Mouse (Mus musculus): ENCODE measurements at regions not wholly inside any gene's neighbourhood (a gene's known extent, or its start where the extent isn't known, plus 50 kb on each side); places are given as distances from the start of the nearest gene placed in this dataset.
A peak's percentile ranks its signal among the peaks of the same experiment; 100 is the strongest.
"Not testable (repeated sequence)": the region's sequence is repeated elsewhere in the genome, so short reads cannot be mapped to it uniquely, and the experiment has no call there.

DNA sequence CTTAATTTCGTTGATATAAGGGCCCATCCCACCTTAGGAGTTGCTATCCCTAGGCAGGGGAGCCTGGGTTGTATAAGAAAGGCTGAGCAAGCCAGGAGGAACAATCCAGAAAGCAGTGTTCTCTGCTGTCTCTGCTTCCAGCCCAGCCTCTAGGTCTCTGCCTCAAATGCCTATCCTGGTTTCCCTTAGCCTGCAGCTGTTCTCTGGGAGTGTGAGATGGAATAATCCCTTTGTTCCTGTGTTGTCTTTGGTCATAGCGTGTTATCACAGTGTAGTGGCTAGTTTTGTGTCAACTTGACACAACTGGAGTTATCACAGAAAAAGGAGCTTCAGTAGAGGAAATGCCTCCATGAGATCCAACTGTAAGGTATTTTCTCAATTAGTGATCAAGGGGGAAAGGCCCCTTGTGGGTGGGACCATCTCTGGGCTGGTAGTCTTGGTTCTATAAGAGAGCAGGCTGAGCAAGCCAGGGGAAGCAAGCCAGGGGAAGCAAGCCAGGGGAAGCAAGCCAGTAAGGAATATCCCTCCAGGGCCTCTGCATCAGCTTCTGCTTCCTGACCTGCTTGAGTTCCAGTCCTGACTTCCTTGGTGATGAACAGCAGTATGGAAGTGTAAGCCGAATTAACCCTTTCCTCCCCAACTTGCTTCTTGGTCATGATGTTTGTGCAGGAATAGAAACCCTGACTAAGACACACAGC lies 64.0 kb downstream of the Rhob start:
- 70% methylated on average over 3 of the region's 3 CpGs for WGBS
- not testable (repeated sequence) for H3K9me3 ChIP-seq; H3K4me3 ChIP-seq; ATAC-seq (ENCODE audit: borderline replicate concordance, extremely low read depth, low FRiP score, low TSS enrichment); H3K36me3 ChIP-seq; H3K4me2 ChIP-seq; H3K9ac ChIP-seq; H3K27me3 ChIP-seq; H3K27ac ChIP-seq
- H3K4me1 ChIP-seq: peaks cover 62% of the 10 kb centered on the region

DNA sequence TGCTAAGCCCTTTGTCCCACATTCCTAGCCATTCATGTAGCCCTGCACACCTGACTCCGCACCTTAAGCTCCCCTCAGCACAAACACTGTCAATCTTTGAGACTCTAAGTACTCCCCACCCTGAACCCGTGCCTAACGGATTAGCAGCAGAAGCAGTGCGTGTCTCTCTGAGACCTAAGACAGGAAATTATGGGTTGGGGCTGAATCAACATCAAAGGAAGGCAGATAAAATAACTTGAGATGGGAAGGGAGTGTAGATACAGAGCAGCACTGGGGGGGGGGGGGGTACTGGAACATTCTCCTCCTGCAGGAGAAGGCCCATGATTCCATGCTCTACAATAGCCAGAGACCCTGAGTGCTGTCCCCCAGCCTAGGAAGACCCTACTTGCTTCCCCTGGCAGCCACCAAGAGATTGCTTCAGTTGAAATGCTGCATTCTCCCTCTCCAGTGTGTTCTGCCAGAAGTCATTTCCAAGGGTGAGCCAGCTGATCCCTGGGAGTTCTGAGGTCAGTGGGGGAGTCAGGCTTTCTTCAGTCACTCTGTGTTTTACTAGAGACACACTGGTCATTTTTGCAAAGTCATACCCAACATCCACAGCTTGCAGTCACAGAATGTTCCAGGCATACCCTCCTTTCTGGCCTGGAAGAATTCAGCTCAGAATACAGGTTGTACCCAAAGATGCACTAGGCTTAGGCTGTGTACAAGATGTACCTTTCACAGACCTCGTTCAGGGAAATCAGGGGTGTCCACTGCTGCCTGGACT lies 71.4 kb downstream of the Rhob start:
- ATAC-seq (ENCODE audit: borderline replicate concordance, extremely low read depth, low FRiP score, low TSS enrichment): no peak
- Histone ChIP-seq H3K4me1 (peaks cover 27% of the 10 kb centered on the region), H3K27me3 (no peaks in the 10 kb centered on the region), H3K9ac (no peak overlapping the region), H3K9me3 (no peaks in the 10 kb centered on the region), H3K36me3 (no peaks in the 10 kb centered on the region), H3K4me3 (no peak overlapping the region), H3K27ac (no peak overlapping the region), H3K4me2 (no peak overlapping the region)
- WGBS: 40% methylated on average over 5 of the region's 5 CpGs

DNA sequence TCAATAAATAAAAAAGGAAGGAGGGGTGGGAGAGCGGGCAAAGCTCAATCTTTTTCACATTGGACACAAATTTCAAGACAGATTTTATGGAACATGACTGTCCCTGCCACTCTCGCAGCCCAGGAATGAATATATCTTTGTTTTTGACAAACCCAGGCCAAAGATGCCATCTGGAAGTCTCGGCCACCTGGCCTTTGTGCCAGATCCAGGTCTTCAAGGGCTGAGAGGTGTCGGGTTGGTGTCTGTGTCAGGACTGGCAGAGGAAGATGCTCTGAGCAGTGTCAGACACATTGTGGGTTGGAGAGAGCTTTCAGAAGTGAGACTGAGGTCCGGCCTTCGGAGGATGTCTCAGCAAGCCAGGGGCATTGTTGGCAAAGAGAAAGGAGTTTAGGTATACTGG lies 75.3 kb downstream of the Rhob start:
- no peaks in the 10 kb centered on the region for H3K36me3 ChIP-seq
- H3K4me3 ChIP-seq: no peak overlapping the region
- ATAC-seq (ENCODE audit: borderline replicate concordance, extremely low read depth, low FRiP score, low TSS enrichment): no peak
- H3K27ac ChIP-seq: no peak overlapping the region
- H3K4me2 ChIP-seq: no peak overlapping the region
- WGBS: 86% methylated on average over 6 of the region's 6 CpGs
- H3K9ac ChIP-seq: no peak overlapping the region
- H3K9me3 ChIP-seq: no peaks in the 10 kb centered on the region
- no peaks in the 10 kb centered on the region for H3K27me3 ChIP-seq
- peaks cover 12% of the 10 kb centered on the region for H3K4me1 ChIP-seq

DNA sequence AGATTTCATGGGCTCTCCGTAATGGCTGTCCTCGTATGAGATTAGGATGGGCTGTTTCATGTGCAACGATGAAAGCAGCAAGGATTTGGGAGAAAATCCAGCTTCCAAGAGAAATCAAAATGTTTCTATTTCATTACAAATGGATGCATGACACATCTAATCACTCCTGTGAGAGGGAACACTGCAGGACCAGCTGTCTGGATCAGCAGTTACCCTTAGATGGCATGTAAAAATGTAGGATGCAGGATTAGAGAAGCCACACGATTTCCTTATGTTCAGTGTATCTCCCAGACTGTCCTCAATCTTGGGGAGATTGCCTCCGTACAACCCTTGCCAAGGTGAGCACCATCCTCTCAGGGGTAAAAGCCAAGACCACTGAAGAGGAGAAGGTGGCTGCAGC lies 77.1 kb downstream of the Rhob start:
- Histone ChIP-seq H3K9ac (no peak overlapping the region), H3K27ac (no peak overlapping the region), H3K4me3 (no peak overlapping the region), H3K27me3 (no peaks in the 10 kb centered on the region), H3K4me2 (no peak overlapping the region), H3K36me3 (no peaks in the 10 kb centered on the region), H3K4me1 (peaks cover 7% of the 10 kb centered on the region; the same call in 1 of the 2 replicates), H3K9me3 (no peaks in the 10 kb centered on the region)
- WGBS: 45% methylated on average over 5 of the region's 5 CpGs
- no peak for ATAC-seq (ENCODE audit: borderline replicate concordance, extremely low read depth, low FRiP score, low TSS enrichment)

DNA sequence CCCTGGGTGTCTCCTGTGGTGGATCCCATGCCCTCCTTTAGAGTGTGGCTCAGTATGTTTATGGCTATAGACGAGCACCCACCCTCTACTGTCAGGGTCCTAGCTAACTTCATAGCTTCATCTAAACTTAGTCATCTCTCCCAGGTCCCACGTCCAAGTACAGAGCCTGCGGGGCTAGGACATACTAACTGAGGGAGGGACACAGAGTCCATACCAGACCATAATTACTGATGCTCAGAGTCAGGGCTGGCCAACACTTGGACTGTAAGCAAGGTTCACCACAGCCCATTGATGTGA lies 78.6 kb downstream of the Rhob start:
- Histone ChIP-seq H3K9ac (no peak overlapping the region), H3K4me1 (peaks cover 7% of the 10 kb centered on the region; the same call in 1 of the 2 replicates), H3K9me3 (no peaks in the 10 kb centered on the region), H3K27me3 (no peaks in the 10 kb centered on the region), H3K4me3 (no peak overlapping the region), H3K27ac (no peak overlapping the region), H3K36me3 (no peaks in the 10 kb centered on the region), H3K4me2 (no peak overlapping the region)
- 81% methylated on average over 3 of the region's 3 CpGs for WGBS
- no peak for ATAC-seq (ENCODE audit: borderline replicate concordance, extremely low read depth, low FRiP score, low TSS enrichment)

DNA sequence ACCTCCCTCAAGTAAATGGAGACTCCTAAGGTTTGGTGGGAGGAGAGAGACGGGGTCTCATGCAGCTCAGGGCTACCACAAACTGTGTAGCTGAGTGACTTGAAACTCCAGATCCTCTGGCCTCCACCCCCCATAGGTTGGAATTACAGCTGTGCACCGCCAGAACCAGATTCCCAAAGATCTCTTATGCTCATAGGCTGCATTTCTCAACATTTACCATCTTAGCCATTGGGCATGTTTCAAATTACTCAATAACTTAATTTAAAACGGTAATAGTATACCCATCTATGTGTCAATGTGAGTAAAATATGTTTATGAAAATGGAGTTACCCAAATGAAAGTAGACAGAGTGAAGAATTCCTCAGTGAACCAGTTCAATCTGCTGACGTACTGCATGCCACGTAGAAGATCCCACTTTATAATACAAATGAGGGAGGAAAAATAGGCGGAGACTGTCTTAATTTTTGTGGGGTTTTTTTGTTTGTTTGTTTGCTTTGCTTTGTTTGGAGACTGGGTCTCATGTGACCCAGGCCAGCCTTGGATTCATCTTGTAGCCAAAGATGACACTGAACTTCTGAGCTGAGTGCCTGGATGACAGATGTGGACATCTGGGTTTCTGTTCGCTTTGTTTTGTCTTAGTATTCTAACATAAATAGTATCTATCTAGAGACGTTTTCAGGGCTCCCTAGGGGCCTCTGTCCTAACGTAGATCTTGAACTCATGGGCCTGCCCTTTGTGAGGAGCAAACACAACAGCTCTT lies 79.1 kb downstream of the Rhob start:
- no peaks in the 10 kb centered on the region for H3K9me3 ChIP-seq
- no peak overlapping the region for H3K9ac ChIP-seq
- peaks cover 7% of the 10 kb centered on the region; the same call in 1 of the 2 replicates for H3K4me1 ChIP-seq
- H3K27ac ChIP-seq: no peak overlapping the region
- no peak for ATAC-seq (ENCODE audit: borderline replicate concordance, extremely low read depth, low FRiP score, low TSS enrichment)
- 65% methylated on average over 9 of the region's 9 CpGs for WGBS
- H3K27me3 ChIP-seq: no peaks in the 10 kb centered on the region
- H3K4me2 ChIP-seq: no peak overlapping the region
- no peak overlapping the region for H3K4me3 ChIP-seq
- H3K36me3 ChIP-seq: no peaks in the 10 kb centered on the region

DNA sequence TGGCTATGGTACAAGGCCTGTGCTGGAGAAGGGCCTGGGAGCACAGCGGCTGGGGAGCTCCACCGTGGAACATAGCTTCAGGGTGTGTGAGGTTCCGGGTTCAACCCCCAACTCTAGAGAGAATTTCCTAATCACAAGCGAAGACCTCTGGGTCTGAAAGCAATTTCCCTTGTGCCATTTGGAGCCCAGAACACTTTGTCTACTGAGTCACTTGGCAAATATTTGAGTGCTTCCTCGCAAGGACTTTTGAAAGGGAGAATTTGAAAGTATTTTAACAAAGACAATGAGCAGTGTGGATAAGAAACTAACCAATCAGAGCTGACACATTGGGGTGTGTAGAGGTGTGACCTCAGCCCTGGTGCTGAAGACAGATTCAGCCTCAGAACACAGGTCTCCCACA lies 80.9 kb downstream of the Rhob start:
- H3K9ac ChIP-seq: no peak overlapping the region
- H3K27me3 ChIP-seq: no peaks in the 10 kb centered on the region
- H3K4me3 ChIP-seq: no peak overlapping the region
- peak; percentile 35; the same call in 1 of the 2 replicates for ATAC-seq (ENCODE audit: borderline replicate concordance, extremely low read depth, low FRiP score, low TSS enrichment)
- H3K4me1 ChIP-seq: peaks cover 7% of the 10 kb centered on the region; the same call in 1 of the 2 replicates
- no peaks in the 10 kb centered on the region for H3K9me3 ChIP-seq
- no peaks in the 10 kb centered on the region for H3K36me3 ChIP-seq
- peak overlapping the region; percentile 46; the same call in 1 of the 2 replicates for H3K27ac ChIP-seq
- no peak overlapping the region for H3K4me2 ChIP-seq
- WGBS: 59% methylated on average over 5 of the region's 5 CpGs

DNA sequence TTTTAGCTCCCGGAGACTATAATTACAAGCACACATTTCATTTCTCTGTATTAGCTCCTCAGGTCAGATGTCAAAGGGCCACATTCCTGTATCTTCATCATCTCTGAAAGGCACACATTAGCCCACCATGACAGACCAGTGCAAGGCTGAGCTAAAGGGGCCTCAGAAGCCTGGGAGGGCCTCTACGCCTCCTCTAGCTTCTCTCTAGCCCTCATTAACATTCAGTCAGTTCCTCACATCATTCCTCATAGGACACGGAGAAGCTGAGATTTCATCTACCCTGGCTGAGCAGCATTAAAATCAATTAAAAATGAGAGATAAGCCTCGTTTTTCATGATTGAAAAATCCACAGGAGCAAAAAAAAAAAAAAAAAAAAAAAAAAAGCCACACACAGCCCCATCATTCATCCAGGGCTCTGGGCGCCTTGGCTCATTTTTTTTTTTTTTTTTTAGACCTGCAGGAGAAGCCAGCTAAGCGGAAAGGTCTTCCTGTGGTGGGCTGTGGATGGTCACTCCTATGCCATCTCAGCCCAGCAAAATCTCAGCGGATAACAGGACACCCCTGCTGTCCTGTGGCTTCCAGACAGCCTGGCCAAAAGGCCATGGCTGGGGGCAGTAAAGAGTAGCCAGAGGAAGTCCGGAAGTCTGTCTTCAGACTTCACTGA lies 82.5 kb downstream of the Rhob start:
- Histone ChIP-seq H3K4me2 (no peak overlapping the region), H3K4me1 (peaks cover 7% of the 10 kb centered on the region; the same call in 1 of the 2 replicates), H3K9ac (no peak overlapping the region), H3K36me3 (no peaks in the 10 kb centered on the region), H3K4me3 (no peak overlapping the region), H3K27ac (no peak overlapping the region), H3K9me3 (no peaks in the 10 kb centered on the region), H3K27me3 (no peaks in the 10 kb centered on the region)
- 65% methylated on average over 8 of the region's 8 CpGs for WGBS
- no peak for ATAC-seq (ENCODE audit: borderline replicate concordance, extremely low read depth, low FRiP score, low TSS enrichment)

DNA sequence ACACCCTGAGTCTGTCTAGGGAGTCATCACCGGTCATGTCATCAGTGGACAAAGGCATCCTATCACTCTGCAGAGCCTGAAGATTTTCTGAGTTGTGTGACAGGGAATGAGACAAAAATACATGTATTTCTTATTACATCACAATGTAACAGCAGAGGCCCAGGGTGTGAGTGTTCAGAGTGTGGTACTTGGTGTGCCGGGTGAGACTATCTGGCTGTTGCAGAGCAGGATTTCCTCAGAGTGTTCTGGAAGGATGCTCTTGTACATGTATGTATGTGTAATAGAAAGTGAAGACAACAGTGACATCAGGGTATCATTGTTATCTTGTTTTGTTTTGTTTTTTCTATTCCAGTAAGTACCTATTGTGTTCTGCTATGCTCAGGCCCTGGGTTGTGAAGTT lies 87.7 kb downstream of the Rhob start:
- ATAC-seq (ENCODE audit: borderline replicate concordance, extremely low read depth, low FRiP score, low TSS enrichment): no peak
- no peaks in the 10 kb centered on the region for H3K9me3 ChIP-seq
- no peaks in the 10 kb centered on the region for H3K36me3 ChIP-seq
- no peak overlapping the region for H3K4me3 ChIP-seq
- no peak overlapping the region for H3K27ac ChIP-seq
- H3K27me3 ChIP-seq: no peaks in the 10 kb centered on the region
- 89% methylated on average over 2 of the region's 2 CpGs for WGBS
- H3K4me2 ChIP-seq: no peak overlapping the region
- peaks cover 20% of the 10 kb centered on the region for H3K4me1 ChIP-seq
- H3K9ac ChIP-seq: no peak overlapping the region

DNA sequence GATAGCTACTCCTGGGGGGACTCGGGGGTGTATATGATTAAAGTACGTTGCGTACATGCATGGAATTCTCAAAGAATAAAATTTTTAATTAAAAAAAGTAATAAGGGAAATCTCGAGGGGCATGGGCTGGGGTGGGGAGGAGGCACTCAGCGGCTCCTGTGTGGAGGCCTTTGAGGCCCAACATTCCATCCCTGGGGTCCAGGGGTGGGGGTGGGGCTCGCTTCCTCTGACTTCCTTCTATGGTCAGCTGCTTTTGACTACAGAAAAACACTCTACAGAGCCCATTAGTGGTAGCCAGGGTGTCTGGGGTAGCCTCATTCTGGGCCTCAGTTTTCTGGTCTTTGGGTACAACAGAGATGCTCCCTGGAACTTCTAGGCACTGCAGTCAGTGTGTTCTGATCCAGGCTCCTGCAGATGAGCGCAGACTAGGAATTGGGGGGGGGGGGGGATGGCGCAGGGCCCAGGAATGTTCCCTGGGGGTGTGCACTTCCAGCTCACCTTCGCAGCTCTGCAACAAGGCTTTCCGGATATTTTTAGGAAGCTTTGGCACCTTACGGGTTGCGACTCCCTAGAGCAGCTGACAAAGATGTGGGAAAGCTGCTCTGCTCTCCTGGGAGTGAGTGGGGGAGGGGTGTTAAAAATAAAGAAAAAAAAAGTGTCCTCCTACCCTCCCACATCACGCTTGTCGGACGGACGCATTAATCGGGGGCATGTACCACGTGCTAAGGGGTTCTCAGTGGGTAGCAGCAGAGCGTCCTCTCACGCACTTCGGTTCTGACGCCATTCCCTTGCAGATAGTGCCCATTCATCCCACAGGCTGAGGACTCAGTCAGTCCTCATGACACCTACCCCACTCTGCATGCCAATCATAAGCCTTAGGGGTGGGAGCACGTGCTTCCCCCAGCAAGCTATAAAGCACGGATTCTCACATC lies 89.1 kb downstream of the Rhob start:
- peak; percentile 69 for ATAC-seq (ENCODE audit: borderline replicate concordance, extremely low read depth, low FRiP score, low TSS enrichment)
- Histone ChIP-seq H3K27ac (no peak overlapping the region), H3K36me3 (no peaks in the 10 kb centered on the region), H3K9me3 (no peaks in the 10 kb centered on the region), H3K27me3 (no peaks in the 10 kb centered on the region), H3K4me2 (0 out of 2 replicates have a peak overlapping the region, but pooled peaks have one; percentile 19), H3K9ac (no peak overlapping the region), H3K4me3 (no peak overlapping the region), H3K4me1 (peaks cover 20% of the 10 kb centered on the region)
- WGBS: 35% methylated on average over 24 of the region's 24 CpGs

DNA sequence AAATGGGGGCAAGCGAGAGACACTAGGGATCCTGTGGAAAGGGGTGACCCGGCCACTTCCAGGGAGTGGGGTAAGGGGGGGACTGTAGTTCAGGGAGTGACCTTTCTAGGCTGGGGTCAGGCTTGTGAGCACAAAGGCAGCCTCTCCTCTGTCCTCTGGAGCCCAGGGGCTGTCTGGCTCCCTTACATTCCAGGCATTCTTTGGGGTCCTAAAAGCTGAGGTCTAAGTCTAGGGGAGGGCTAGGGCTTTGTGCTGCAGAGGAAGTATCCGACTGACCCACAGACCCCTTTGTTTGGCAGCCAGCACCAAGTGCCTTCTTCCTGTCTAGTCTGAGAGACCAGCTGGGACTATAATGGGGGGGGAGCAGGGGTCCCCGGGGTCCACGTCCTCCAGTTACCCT lies 88.9 kb downstream of the Hs1bp3 start:
- no peaks in the 10 kb centered on the region for H3K36me3 ChIP-seq
- no peak overlapping the region for H3K9ac ChIP-seq
- ATAC-seq (ENCODE audit: borderline replicate concordance, extremely low read depth, low FRiP score, low TSS enrichment): peak; percentile 81
- no peaks in the 10 kb centered on the region for H3K27me3 ChIP-seq
- H3K9me3 ChIP-seq: no peaks in the 10 kb centered on the region
- 22% methylated on average over 5 of the region's 5 CpGs for WGBS
- H3K27ac ChIP-seq: peak overlapping the region; percentile 54; the same call in 1 of the 2 replicates
- H3K4me2 ChIP-seq: no peak overlapping the region
- peaks cover 27% of the 10 kb centered on the region for H3K4me1 ChIP-seq
- no peak overlapping the region for H3K4me3 ChIP-seq

Data from lung, embryonic 15.5 days (tissue).